Mouse (Mus musculus) right cerebral cortex, postnatal 36 days (tissue): Measurements from ENCODE around the gene Psmb9.
A peak's percentile ranks its signal among the peaks of the same experiment; 100 is the strongest.

Source experiments
- DNase-seq, 2 experiments: peaks; one replicate each; pipeline ENCODE4 v3.0.0; 2022; ENCODE audit warnings: low spot score in 2 of 2, mixed read lengths in 1 of 2

Gene Psmb9

GRCm38 (mm10) chr17:34205746-34206176 lies 18.2 kb upstream of the Psmb9 start:
- DNase-seq, result no peak

GRCm38 (mm10) chr17:34205021-34205745 lies 17.6 kb upstream of the Psmb9 start:
- DNase-seq, result no peak

GRCm38 (mm10) chr17:34204303-34205010 lies 16.9 kb upstream of the Psmb9 start:
- peak; percentile 69 for DNase-seq

GRCm38 (mm10) chr17:34203444-34203843 lies 15.9 kb upstream of the Psmb9 start, which contains the start of gene Tap2:
TSS of gene Tap2 (plus strand) at chr17:34203527.
- no peak for DNase-seq

- no peak for DNase-seq
These were observed 15.3 kb upstream of the Psmb9 start for GRCm38 (mm10) chr17:34202760-34203442.

- DNase-seq, result no peak
These were observed 14.0 kb upstream of the Psmb9 start for GRCm38 (mm10) chr17:34201506-34202055.

GRCm38 (mm10) chr17:34200772-34201505 lies 13.4 kb upstream of the Psmb9 start:
- no peak for DNase-seq

- no peak for DNase-seq
These were observed 12.5 kb upstream of the Psmb9 start for GRCm38 (mm10) chr17:34200047-34200446.

- DNase-seq, result no peak
These were observed 11.6 kb upstream of the Psmb9 start for GRCm38 (mm10) chr17:34199050-34199619.

- DNase-seq, result no peak
These were observed 11.0 kb upstream of the Psmb9 start for GRCm38 (mm10) chr17:34198521-34198912.

- no peak for DNase-seq
These were observed 10.4 kb upstream of the Psmb9 start for GRCm38 (mm10) chr17:34197904-34198520.

- DNase-seq, result peak; percentile 80
These were observed 9.7 kb upstream of the Psmb9 start, which contains the start of gene Psmb8 for GRCm38 (mm10) chr17:34196941-34197894. TSS of gene Psmb8 (plus strand) at chr17:34197721.

GRCm38 (mm10) chr17:34196491-34196890 lies 8.9 kb upstream of the Psmb9 start:
- no peak for DNase-seq

- no peak for DNase-seq
These were observed 7.2 kb upstream of the Psmb9 start for GRCm38 (mm10) chr17:34194723-34195122.

GRCm38 (mm10) chr17:34193468-34193867 lies 5.9 kb upstream of the Psmb9 start:
- DNase-seq, result no peak

GRCm38 (mm10) chr17:34192852-34193251 lies 5.3 kb upstream of the Psmb9 start:
- no peak for DNase-seq

GRCm38 (mm10) chr17:34188986-34189385 lies 1.4 kb upstream of the Psmb9 start:
- DNase-seq, result no peak

- no peak for DNase-seq
These were observed 446 bp upstream of the Psmb9 start for GRCm38 (mm10) chr17:34188010-34188409.

- DNase-seq, result no peak
These were observed 691 bp downstream of the Psmb9 start for GRCm38 (mm10) chr17:34186885-34187260.

- no peak for DNase-seq
These were observed 2.0 kb downstream of the Psmb9 start for GRCm38 (mm10) chr17:34185526-34185925.
